Mouse (Mus musculus): Measurements from ENCODE around the gene Ccdc9. TPM values are rescaled to one million over a fixed set of nuclear protein-coding genes. Genes with fewer than 3 reads are reported as not detected.

The Ccdc9 gene
- polyA plus RNA-seq, 1 experiment from 2014 or later: 15.2 TPM

DNA sequence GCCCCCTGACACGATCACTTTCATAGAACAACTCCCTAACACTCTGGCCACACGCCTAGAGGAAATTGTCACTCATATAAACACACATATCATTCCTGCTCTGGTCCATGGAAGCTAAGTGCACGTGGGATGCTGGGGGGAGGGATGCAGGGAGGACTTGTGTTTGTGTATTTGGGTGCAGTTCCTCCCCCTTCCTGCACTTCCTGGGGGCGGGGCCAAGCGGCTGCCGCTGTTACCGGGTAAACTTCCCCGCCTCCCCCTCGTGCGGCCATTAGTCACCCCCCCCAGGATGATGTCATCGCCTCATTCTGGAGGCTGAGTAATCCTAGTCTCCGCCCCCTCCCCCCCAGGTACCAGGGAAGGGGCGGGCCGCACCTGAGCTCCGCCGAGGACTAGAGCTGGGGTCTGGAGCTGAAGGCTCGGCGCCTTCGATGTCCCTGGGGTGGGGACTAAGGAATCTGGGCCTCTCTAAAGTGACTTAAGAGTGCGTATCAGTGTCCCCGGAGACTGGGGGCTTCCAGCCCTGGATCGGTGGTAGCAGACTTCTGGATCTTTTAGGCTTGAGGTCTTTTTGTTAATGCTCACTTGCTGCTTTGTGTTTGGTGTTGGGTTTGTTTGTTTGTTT lies 10.3 kb upstream of the Ccdc9 start:
- Histone ChIP-seq H3K9ac (ENCODE audit: low read length) (peak overlapping the region; percentile 65), H3K4me2 (ENCODE audit: low read depth, low read length) (peak overlapping the region; percentile 77), H3K27ac (ENCODE audit: low read length) (peak overlapping the region; percentile 79), H3K4me3 (ENCODE audit: low read length) (peak overlapping the region; percentile 48), H3K36me3 (ENCODE audit: control insufficient read depth, insufficient read depth) (no peaks in the 10 kb centered on the region), H3K9me3 (replicated peaks; ENCODE audit: control insufficient read depth, low read length) (no peaks in the 10 kb centered on the region), H3K4me1 (ENCODE audit: control insufficient read depth, insufficient read depth, low read length) (peaks cover 27% of the 10 kb centered on the region), H3K27me3 (ENCODE audit: control insufficient read depth, insufficient read depth, low read length) (no peaks in the 10 kb centered on the region)
- WGBS: under 1% methylated on average over 22 of the region's 22 CpGs
- ATAC-seq (replicated peaks; ENCODE audit: extremely low read depth, insufficient read depth, low FRiP score): peak; percentile 5

DNA sequence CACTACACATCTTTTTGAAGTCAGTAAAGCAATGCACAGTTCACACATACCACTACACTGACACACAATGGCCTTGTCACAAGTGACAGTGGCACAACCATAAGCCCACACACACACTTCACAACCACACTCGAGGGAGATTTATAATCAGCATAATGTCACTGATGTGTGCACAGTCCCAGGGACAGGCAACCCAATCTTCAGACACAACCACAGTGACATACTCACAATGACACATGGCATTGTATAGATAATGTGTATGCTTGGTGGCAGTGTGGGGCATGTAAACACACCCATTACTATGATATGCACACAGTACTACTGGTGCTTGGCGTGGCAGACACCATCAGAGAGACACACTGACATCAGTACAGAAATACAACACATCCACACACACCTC lies 9.6 kb upstream of the Ccdc9 start:
- H3K4me1 ChIP-seq (ENCODE audit: control insufficient read depth, insufficient read depth, low read length): peaks cover 27% of the 10 kb centered on the region
- H3K9me3 ChIP-seq (replicated peaks; ENCODE audit: control insufficient read depth, low read length): no peaks in the 10 kb centered on the region
- ATAC-seq (replicated peaks; ENCODE audit: extremely low read depth, insufficient read depth, low FRiP score): no peak
- peak overlapping the region; percentile 79 for H3K27ac ChIP-seq (ENCODE audit: low read length)
- no peak overlapping the region for H3K4me3 ChIP-seq (ENCODE audit: low read length)
- 33% methylated on average over 2 of the region's 2 CpGs for WGBS
- no peaks in the 10 kb centered on the region for H3K27me3 ChIP-seq (ENCODE audit: control insufficient read depth, insufficient read depth, low read length)
- no peak overlapping the region for H3K9ac ChIP-seq (ENCODE audit: low read length)
- H3K36me3 ChIP-seq (ENCODE audit: control insufficient read depth, insufficient read depth): no peaks in the 10 kb centered on the region
- peak overlapping the region; percentile 77; the same call in 1 of the 2 replicates for H3K4me2 ChIP-seq (ENCODE audit: low read depth, low read length)

DNA sequence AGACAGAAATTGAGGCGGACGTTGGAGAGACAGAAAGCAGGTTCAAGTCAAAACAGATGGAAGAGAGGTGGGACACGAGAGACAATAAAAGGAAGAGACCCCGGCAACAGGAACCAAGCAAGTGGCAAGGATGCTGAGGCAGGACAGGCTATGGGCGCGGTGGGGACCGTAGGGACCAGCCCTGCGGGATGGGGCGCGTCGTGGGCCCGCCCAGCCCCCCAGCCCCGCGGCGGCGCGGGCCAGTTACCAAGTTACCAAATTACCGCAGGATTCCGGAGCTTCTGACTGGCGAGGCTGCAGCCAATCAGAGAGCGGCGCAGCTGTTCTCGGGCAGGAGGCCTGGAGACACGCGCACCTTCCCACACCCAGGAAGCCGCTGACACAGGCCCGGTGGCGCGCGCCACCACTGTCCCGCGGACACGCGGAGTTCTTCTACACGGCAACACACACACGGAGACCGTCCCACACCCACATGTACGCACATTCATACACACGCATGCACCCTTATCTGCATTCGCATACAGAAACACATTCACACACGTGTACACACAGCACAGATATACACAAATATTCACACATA lies 8.8 kb upstream of the Ccdc9 start:
- Histone ChIP-seq H3K9ac (ENCODE audit: low read length) (peak overlapping the region; percentile 73), H3K4me1 (ENCODE audit: control insufficient read depth, insufficient read depth, low read length) (peaks cover 27% of the 10 kb centered on the region), H3K4me2 (ENCODE audit: low read depth, low read length) (peak overlapping the region; percentile 98), H3K9me3 (replicated peaks; ENCODE audit: control insufficient read depth, low read length) (no peaks in the 10 kb centered on the region), H3K36me3 (ENCODE audit: control insufficient read depth, insufficient read depth) (no peaks in the 10 kb centered on the region), H3K27me3 (ENCODE audit: control insufficient read depth, insufficient read depth, low read length) (no peaks in the 10 kb centered on the region), H3K27ac (ENCODE audit: low read length) (peak overlapping the region; percentile 95), H3K4me3 (ENCODE audit: low read length) (peak overlapping the region; percentile 73)
- WGBS: 1% methylated on average over 41 of the region's 41 CpGs
- peak; percentile 55 for ATAC-seq (replicated peaks; ENCODE audit: extremely low read depth, insufficient read depth, low FRiP score)

DNA sequence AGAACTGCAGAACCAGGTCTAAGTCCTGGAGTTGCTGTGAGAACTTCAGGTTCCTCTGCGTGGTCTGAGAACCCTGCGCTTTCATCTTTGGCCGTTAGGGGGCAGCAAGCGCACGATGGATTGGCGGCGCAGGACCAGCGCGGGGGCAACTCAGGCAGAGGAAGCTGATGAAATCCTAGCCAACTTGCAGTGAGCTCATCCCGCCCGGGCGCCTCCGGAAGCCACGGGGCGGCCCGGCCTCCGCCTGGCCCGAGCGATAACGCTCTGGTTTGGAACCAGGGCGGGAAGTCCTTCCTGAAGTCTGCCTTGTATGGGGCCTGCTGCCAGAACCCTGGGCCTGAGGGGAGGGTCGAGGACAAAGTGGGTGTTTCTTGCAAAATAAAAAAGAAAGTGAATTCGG lies 8.2 kb upstream of the Ccdc9 start:
- peak overlapping the region; percentile 98 for H3K4me2 ChIP-seq (ENCODE audit: low read depth, low read length)
- H3K9ac ChIP-seq (ENCODE audit: low read length): peak overlapping the region; percentile 73
- H3K36me3 ChIP-seq (ENCODE audit: control insufficient read depth, insufficient read depth): no peaks in the 10 kb centered on the region
- H3K27ac ChIP-seq (ENCODE audit: low read length): peak overlapping the region; percentile 95
- H3K9me3 ChIP-seq (replicated peaks; ENCODE audit: control insufficient read depth, low read length): no peaks in the 10 kb centered on the region
- peak; percentile 88 for ATAC-seq (replicated peaks; ENCODE audit: extremely low read depth, insufficient read depth, low FRiP score)
- no peaks in the 10 kb centered on the region for H3K27me3 ChIP-seq (ENCODE audit: control insufficient read depth, insufficient read depth, low read length)
- H3K4me3 ChIP-seq (ENCODE audit: low read length): peak overlapping the region; percentile 73
- H3K4me1 ChIP-seq (ENCODE audit: control insufficient read depth, insufficient read depth, low read length): peaks cover 23% of the 10 kb centered on the region
- WGBS: 0% methylated on average over 23 of the region's 23 CpGs

DNA sequence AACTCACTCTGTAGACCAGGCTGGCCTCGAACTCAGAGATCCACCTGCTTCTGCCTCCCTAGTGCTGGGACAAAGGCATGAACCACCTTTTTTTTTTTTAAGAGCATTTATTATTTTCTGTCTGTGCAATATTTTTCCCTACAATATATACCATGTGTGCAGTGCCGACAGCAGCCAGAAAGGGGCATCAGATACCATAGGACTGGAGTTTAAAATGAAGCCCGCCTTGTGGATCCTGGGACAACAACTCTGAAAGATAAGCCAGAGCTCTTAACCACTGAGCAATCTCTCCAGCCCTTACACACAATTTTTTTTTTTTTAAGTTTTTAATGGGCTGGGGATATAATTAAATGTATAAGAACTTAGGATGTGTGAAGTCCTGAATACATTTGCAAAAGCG lies 7.8 kb upstream of the Ccdc9 start:
- no peak for ATAC-seq (replicated peaks; ENCODE audit: extremely low read depth, insufficient read depth, low FRiP score)
- peak overlapping the region; percentile 51; the same call in 1 of the 2 replicates for H3K9ac ChIP-seq (ENCODE audit: low read length)
- WGBS: 23% methylated on average over 4 of the region's 4 CpGs

DNA sequence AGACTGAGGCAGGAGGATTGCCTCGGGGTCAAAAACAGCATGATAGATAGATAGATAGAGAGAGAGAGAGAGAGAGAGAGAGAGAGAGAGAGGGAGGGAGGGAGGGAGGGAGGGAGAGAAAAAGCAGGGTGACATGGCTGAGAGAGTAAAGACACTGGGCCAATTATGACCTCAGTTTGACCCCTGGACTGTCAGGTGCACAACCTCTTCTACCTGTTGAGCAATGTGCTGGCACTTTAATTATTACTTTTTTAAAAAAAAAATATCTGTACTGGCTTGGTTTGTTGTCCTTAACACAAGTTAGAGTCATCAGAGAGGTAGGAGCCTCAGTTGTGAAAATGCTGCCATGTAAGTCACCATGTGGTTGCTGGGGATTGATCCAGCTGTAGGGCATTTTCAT lies 1.2 kb upstream of the Ccdc9 start:
- Histone ChIP-seq H3K9ac (ENCODE audit: low read length) (no peak overlapping the region), H3K4me1 (ENCODE audit: control insufficient read depth, insufficient read depth, low read length) (peaks cover 4% of the 10 kb centered on the region; the same call in 1 of the 2 replicates), H3K9me3 (replicated peaks; ENCODE audit: control insufficient read depth, low read length) (no peaks in the 10 kb centered on the region), H3K36me3 (ENCODE audit: control insufficient read depth, insufficient read depth) (peaks cover 12% of the 10 kb centered on the region), H3K4me3 (ENCODE audit: low read length) (no peak overlapping the region), H3K27ac (ENCODE audit: low read length) (no peak overlapping the region), H3K4me2 (ENCODE audit: low read depth, low read length) (no peak overlapping the region), H3K27me3 (ENCODE audit: control insufficient read depth, insufficient read depth, low read length) (no peaks in the 10 kb centered on the region)
- ATAC-seq (replicated peaks; ENCODE audit: extremely low read depth, insufficient read depth, low FRiP score): no peak
- 70% methylated on average over 1 of the region's 1 CpGs for WGBS

More for the DNA sequence above, 7.8 kb upstream of the Ccdc9 start:
- Histone ChIP-seq H3K36me3 (ENCODE audit: control insufficient read depth, insufficient read depth) (no peaks in the 10 kb centered on the region), H3K4me3 (ENCODE audit: low read length) (peak overlapping the region; percentile 73), H3K4me2 (ENCODE audit: low read depth, low read length) (peak overlapping the region; percentile 98), H3K4me1 (ENCODE audit: control insufficient read depth, insufficient read depth, low read length) (peaks cover 18% of the 10 kb centered on the region), H3K9me3 (replicated peaks; ENCODE audit: control insufficient read depth, low read length) (no peaks in the 10 kb centered on the region), H3K27me3 (ENCODE audit: control insufficient read depth, insufficient read depth, low read length) (no peaks in the 10 kb centered on the region), H3K27ac (ENCODE audit: low read length) (peak overlapping the region; percentile 95)

DNA sequence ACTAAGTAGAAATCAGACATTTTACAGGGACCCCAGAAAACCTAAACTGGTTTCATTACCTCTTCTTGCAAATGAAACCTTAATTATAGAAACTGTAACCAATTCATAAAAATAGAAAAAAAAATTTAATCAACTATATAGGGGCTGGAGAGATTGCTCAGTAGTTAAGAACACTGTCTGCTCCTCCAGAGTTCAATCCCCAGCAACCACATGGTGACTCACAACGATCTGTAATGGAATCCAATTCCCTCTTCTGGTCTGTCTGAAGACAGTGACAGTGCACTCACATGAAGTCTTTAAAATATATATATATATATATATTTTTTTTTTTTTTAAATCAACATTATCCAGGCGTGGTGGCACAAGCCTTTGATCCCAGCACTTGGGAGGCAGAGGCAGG lies 421 bp upstream of the Ccdc9 start:
- H3K4me2 ChIP-seq (ENCODE audit: low read depth, low read length): peak overlapping the region; percentile 58
- H3K27ac ChIP-seq (ENCODE audit: low read length): peak overlapping the region; percentile 98
- no peaks in the 10 kb centered on the region for H3K27me3 ChIP-seq (ENCODE audit: control insufficient read depth, insufficient read depth, low read length)
- peak overlapping the region; percentile 78 for H3K4me3 ChIP-seq (ENCODE audit: low read length)
- peaks cover 18% of the 10 kb centered on the region for H3K36me3 ChIP-seq (ENCODE audit: control insufficient read depth, insufficient read depth)
- peak overlapping the region; percentile 85 for H3K9ac ChIP-seq (ENCODE audit: low read length)
- H3K9me3 ChIP-seq (replicated peaks; ENCODE audit: control insufficient read depth, low read length): no peaks in the 10 kb centered on the region
- 79% methylated on average over 2 of the region's 2 CpGs for WGBS
- ATAC-seq (replicated peaks; ENCODE audit: extremely low read depth, insufficient read depth, low FRiP score): no peak
- H3K4me1 ChIP-seq (ENCODE audit: control insufficient read depth, insufficient read depth, low read length): peaks cover 4% of the 10 kb centered on the region; the same call in 1 of the 2 replicates

DNA sequence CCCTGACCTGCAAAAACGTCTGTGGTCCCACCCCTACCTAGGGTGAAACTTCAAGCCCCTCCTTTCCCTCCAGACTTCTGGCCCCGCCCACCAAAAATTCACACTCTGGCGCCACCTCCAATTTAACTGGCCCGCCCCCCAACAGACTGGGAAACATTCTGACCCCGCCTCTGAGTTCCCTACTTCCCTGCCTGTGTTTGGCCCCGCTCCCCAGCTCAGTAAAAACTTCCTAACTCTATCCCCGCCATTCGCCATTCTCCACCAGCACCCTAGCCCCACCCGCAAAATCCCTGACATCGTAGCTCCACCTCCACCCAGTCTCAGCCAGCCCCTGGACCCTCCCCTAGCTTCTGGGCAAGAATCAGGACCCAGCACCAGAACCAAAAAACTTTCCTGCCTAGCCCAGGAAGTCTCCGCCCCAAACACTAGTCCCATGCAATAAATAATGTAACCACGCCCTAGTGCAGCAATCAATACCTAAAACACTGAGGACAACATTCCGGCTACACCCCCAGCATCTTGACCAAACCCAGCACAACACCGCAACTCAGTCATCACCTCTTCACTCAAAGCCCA lies 1.1 kb downstream of the Ccdc9 start:
- peaks cover 4% of the 10 kb centered on the region; the same call in 1 of the 2 replicates for H3K4me1 ChIP-seq (ENCODE audit: control insufficient read depth, insufficient read depth, low read length)
- H3K9me3 ChIP-seq (replicated peaks; ENCODE audit: control insufficient read depth, low read length): no peaks in the 10 kb centered on the region
- peak overlapping the region; percentile 98 for H3K27ac ChIP-seq (ENCODE audit: low read length)
- peak overlapping the region; percentile 58 for H3K4me2 ChIP-seq (ENCODE audit: low read depth, low read length)
- 5% methylated on average over 14 of the region's 14 CpGs for WGBS
- ATAC-seq (replicated peaks; ENCODE audit: extremely low read depth, insufficient read depth, low FRiP score): peak; percentile 25
- 0 out of 2 replicates have a peak overlapping the region, but pooled peaks have one; percentile 23 for H3K9ac ChIP-seq (ENCODE audit: low read length)
- H3K27me3 ChIP-seq (ENCODE audit: control insufficient read depth, insufficient read depth, low read length): no peaks in the 10 kb centered on the region
- H3K36me3 ChIP-seq (ENCODE audit: control insufficient read depth, insufficient read depth): peaks cover 25% of the 10 kb centered on the region
- peak overlapping the region; percentile 78 for H3K4me3 ChIP-seq (ENCODE audit: low read length)

DNA sequence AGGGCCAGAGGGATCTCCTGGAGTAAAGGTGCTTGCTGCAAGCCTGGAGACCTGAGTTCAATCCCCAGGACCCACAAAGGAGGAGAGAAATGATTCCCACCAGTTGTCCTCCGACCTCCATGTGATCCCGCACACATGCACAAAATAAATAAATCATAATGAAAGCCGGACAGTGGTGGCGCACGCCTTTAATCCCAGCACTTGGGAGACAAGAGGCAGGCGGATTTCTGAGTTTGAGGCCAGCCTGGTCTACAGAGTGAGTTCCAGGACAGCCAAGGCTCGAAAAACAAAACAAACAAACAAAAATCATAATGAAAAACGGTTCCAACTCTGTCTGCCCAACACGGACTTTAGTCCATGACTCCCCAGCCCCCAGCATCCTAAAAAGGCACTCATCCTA lies 1.7 kb downstream of the Ccdc9 start:
- no peak overlapping the region for H3K9ac ChIP-seq (ENCODE audit: low read length)
- H3K4me1 ChIP-seq (ENCODE audit: control insufficient read depth, insufficient read depth, low read length): peaks cover 4% of the 10 kb centered on the region; the same call in 1 of the 2 replicates
- H3K9me3 ChIP-seq (replicated peaks; ENCODE audit: control insufficient read depth, low read length): no peaks in the 10 kb centered on the region
- 68% methylated on average over 9 of the region's 9 CpGs for WGBS
- H3K27me3 ChIP-seq (ENCODE audit: control insufficient read depth, insufficient read depth, low read length): no peaks in the 10 kb centered on the region
- ATAC-seq (replicated peaks; ENCODE audit: extremely low read depth, insufficient read depth, low FRiP score): no peak
- peaks cover 28% of the 10 kb centered on the region for H3K36me3 ChIP-seq (ENCODE audit: control insufficient read depth, insufficient read depth)
- H3K4me3 ChIP-seq (ENCODE audit: low read length): peak overlapping the region; percentile 78
- peak overlapping the region; percentile 98 for H3K27ac ChIP-seq (ENCODE audit: low read length)
- peak overlapping the region; percentile 58 for H3K4me2 ChIP-seq (ENCODE audit: low read depth, low read length)
